Mouse (Mus musculus): ENCODE measurements around the gene Tmem235.
"Not testable (repeated sequence)": the region's sequence is repeated elsewhere in the genome, so short reads cannot be mapped to it uniquely, and the experiment has no call there.

The Tmem235 gene

DNA sequence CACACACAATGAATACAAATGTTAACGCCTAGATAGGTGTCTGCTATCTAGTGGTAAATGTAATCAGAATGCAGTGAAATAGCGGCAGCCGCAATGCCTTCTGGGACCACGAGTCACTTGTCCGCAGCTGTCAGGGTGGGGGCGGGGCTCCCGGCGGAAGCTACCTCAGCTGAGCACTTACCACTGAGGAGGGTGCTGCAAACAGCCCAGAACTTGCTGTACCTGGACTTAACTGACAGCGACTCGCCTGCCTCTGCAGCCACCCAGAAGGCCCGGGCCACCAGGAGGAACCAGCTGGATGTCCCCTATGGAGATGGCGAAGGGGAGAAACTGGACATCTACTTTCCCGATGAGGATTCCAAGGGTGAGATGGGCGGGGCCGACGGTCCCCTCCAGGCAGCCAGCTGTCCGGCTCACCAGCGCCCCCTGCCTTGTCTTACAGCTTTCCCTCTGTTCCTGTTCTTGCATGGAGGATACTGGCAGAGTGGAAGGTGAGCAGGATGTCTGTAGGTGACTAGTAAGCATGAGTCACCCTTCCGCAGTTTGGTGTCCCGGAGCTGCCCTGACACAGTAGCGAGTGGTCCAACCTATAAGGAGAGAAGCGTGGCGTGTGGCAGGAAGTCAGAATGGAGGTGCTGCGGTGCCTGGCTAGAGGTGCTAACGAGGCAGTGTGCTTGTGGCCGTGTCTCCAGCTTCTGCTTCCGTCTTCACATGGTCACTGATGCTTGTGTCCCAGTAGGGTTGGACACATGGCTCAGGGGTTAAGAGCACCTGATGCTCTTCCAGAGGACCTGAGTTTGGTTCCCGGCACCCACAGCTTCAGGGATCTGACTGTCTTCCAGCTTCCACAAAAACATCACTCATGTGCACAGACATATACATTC, 28.2 kb upstream of the Tmem235 start:
- in situ Hi-C loops (cut with MboI) = no loop called here

GRCm38 (mm10) chr11:117833509-117833908, 27.0 kb upstream of the Tmem235 start:
- in situ Hi-C loops (cut with MboI) = not testable (repeated sequence)

- in situ Hi-C loops (cut with MboI) = no loop called here
Observed at GRCm38 (mm10) chr11:117834086-117834485, 26.5 kb upstream of the Tmem235 start.

GRCm38 (mm10) chr11:117836306-117836705, 24.2 kb upstream of the Tmem235 start:
- in situ Hi-C loops (cut with MboI) = no loop called here

- in situ Hi-C loops (cut with MboI) = no loop called here
Observed at GRCm38 (mm10) chr11:117838572-117838971, 22.0 kb upstream of the Tmem235 start.

- in situ Hi-C loops (cut with MboI) = no loop called here
Observed at GRCm38 (mm10) chr11:117839021-117839420, 21.5 kb upstream of the Tmem235 start.

DNA sequence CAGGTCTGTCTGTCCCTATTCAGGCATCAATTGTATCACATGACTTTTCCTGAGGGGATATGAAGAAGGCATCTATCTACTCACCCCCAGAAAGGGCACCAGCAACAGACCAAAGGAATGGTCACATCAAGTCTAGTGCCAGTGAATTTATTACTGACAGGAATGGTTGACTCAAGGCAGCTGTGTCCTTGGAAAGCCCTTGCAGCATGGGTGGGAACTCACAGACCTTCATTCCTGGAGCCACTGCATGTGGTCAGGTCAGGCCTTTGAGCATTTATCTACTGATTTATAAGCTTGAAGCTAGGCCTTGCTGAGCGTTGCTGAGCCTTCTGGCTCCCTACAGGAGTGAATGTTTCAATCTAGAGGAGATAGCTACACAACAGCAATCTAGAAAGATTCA, 19.6 kb upstream of the Tmem235 start:
- in situ Hi-C loops (cut with MboI) = no loop called here

DNA sequence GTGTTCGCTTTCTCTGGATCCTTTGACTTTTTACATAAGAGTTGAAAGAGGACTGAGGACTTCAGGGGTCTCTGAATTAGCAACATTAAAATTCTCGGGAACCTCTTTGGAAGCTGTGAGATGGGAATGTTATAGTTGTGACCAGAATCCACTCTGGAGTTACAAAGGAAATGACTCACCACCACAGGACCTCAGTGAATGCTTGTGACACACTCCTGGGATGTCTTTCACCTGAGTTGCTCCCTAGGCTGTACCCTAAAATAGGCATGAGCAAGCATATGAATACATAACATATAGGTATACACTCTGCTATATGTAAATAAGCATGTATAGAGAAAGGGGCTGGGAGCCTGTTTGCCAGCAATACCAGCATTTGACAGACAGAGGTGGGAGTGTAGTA, 17.1 kb upstream of the Tmem235 start:
- in situ Hi-C loops (cut with MboI) = no loop called here

DNA sequence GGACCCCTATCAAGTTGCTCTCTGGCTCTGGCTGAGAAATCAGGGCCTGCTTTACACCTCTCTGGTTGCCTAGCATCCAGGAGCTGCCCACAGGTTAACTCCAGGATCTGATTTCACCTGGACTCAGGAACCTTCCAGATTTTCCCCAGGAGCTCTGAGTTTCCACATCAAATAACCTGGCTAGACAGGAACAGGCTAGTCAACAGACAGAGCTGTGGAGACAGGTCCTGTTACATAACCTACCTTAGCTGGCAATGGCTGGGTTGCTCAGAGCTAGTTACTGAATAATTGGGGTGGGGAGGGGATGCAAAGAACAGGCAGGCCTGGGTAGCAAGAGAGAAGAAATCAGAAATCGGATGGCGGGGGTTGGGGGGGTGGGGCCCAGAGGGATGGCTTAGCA, 15.6 kb upstream of the Tmem235 start:
- in situ Hi-C loops (cut with MboI) = no loop called here

GRCm38 (mm10) chr11:117845651-117846050, 14.9 kb upstream of the Tmem235 start:
- in situ Hi-C loops (cut with MboI) = no loop called here

DNA sequence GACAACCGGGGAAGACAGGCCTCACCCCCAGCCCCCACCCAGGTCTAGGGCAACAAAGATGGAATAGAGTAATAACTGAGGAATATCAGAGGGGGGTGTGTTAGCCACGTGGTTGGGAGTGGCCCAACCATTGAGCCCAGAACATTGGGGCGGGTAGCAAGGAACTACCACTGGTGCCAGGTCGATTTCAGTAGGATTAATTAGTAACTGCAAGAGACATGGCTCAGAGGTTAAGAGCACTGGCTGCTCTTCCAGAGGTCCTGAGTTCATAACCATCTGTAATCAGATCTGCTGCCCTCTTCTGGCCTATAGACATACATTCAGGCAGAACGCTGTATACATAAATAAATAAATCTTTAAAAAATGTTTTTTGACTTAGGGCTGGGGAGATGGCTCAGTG, 13.9 kb upstream of the Tmem235 start:
- in situ Hi-C loops (cut with MboI) = no loop called here

- in situ Hi-C loops (cut with MboI) = no loop called here
Observed at GRCm38 (mm10) chr11:117847593-117848215, 12.8 kb upstream of the Tmem235 start.

- in situ Hi-C loops (cut with MboI) = no loop called here
Observed at GRCm38 (mm10) chr11:117848271-117848984, 12.1 kb upstream of the Tmem235 start.

- in situ Hi-C loops (cut with MboI) = no loop called here
Observed at GRCm38 (mm10) chr11:117848985-117849671, 11.4 kb upstream of the Tmem235 start, which contains the start of gene Birc5. Birc5 (plus strand) TSS chr11:117849251.

- in situ Hi-C loops (cut with MboI) = no loop called here
Observed at GRCm38 (mm10) chr11:117852875-117853274, 7.7 kb upstream of the Tmem235 start.

GRCm38 (mm10) chr11:117854241-117854640, 6.3 kb upstream of the Tmem235 start:
- in situ Hi-C loops (cut with MboI) = no loop called here

- in situ Hi-C loops (cut with MboI) = no loop called here
Observed at GRCm38 (mm10) chr11:117855360-117855759, 5.2 kb upstream of the Tmem235 start.

GRCm38 (mm10) chr11:117855975-117856374, 4.6 kb upstream of the Tmem235 start:
- in situ Hi-C loops (cut with MboI) = no loop called here

GRCm38 (mm10) chr11:117857462-117857861, 3.1 kb upstream of the Tmem235 start:
- in situ Hi-C loops (cut with MboI) = no loop called here

DNA sequence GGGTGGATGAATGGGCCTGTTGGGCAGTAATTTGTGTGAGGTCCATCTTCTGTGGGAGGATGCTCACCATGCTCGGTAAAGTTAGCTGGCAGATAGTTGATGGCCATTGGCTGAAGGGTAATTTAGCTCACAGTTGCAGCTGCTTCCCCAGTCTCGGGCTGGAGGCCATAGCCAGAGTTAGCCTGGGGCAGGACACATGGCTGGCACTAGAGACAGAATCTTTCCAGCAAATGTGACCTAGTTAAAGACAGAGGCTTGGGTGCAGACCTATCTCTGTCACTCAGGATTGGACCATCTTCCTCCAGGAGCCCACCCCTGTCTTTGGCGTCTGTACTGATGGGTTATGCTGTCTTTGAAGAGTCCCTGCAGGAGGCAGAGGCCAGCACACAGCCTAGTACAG, 2.2 kb upstream of the Tmem235 start:
- in situ Hi-C loops (cut with MboI) = no loop called here

- in situ Hi-C loops (cut with MboI) = no loop called here
Observed at GRCm38 (mm10) chr11:117863174-117863856, 2.8 kb downstream of the Tmem235 start.
